Mouse (Mus musculus) midbrain, embryonic 16.5 days (tissue): ENCODE data around the gene Serpina3m. TPM values are rescaled to one million over a fixed set of nuclear protein-coding genes. Genes with fewer than 3 reads are reported as not detected.

ENCODE experiments used
- ATAC-seq: fragments of 200-750 bp; cut with Nextera tagmentation; 2 replicates; pipeline ENCODE4 v1.8.0; 2017; ENCODE audit warnings: moderate TSS enrichment
- H3K27ac ChIP-seq: fragments of 300-500 bp; sonication (generic); 2 replicates; pipeline ENCODE4 v1.5.1; 2014; ENCODE audit warnings: mild to moderate bottlenecking, low read length, mixed read lengths
- H3K27me3 ChIP-seq: fragments of 300-500 bp; sonication (generic); 2 replicates; pipeline ENCODE4 v1.6.1; 2014; ENCODE audit warnings: low read depth, low read length, mixed read lengths; ENCODE audit not compliant: control insufficient read depth, insufficient read depth
- H3K36me3 ChIP-seq: fragments of 300-500 bp; sonication (generic); 2 replicates; pipeline ENCODE4 v1.6.1; 2014; ENCODE audit warnings: mild to moderate bottlenecking, low read length, moderate library complexity, mixed read lengths; ENCODE audit not compliant: control insufficient read depth, insufficient read depth
- H3K4me1 ChIP-seq: fragments of 300-500 bp; sonication (generic); 2 replicates; pipeline ENCODE4 v1.6.1; 2014; ENCODE audit warnings: mild to moderate bottlenecking, low read length, mixed read lengths; ENCODE audit not compliant: control insufficient read depth, insufficient read depth
- H3K4me2 ChIP-seq: fragments of 300-500 bp; sonication (generic); 2 replicates; pipeline ENCODE4 v1.6.1; 2014; ENCODE audit warnings: mild to moderate bottlenecking, low read length, mixed read lengths
- H3K4me3 ChIP-seq: fragments of 300-500 bp; sonication (generic); 2 replicates; pipeline ENCODE4 v1.5.1; 2014; ENCODE audit warnings: low read depth, mild to moderate bottlenecking, low read length, moderate library complexity, mixed read lengths
- H3K9ac ChIP-seq: fragments of 300-500 bp; sonication (generic); 2 replicates; pipeline ENCODE4 v1.6.1; 2014; ENCODE audit warnings: low read depth, low read length, mixed read lengths
- H3K9me3 ChIP-seq: fragments of 300-500 bp; sonication (generic); replicated peaks from 2 replicates; pipeline ENCODE4 v1.6.1; 2014; ENCODE audit warnings: mild to moderate bottlenecking, low read length, mixed read lengths; ENCODE audit not compliant: control insufficient read depth, poor library complexity, severe bottlenecking
- WGBS: fragments of 180-500 bp; shearing (Covaris S2); extraction: QIAGEN DNeasy Blood & Tissue Kit; methylation state at CpG from one replicate; pipeline ENCODE4 v1.1.7; 2014; 5-methylcytosine and 5-hydroxymethylcytosine counted together
- polyA plus RNA-seq: library from polyadenylated mRNA; unstranded; fragments of >200 nt; fragmentation: Nextera tagmentation; extraction: Ambion mirVana; gene quantifications from 2 replicates; pipeline ENCODE4 v1.2.1, GENCODE M21; 2015

Gene Serpina3m
- polyA plus RNA-seq, 1 experiment from 2014 or later, result not detected

DNA sequence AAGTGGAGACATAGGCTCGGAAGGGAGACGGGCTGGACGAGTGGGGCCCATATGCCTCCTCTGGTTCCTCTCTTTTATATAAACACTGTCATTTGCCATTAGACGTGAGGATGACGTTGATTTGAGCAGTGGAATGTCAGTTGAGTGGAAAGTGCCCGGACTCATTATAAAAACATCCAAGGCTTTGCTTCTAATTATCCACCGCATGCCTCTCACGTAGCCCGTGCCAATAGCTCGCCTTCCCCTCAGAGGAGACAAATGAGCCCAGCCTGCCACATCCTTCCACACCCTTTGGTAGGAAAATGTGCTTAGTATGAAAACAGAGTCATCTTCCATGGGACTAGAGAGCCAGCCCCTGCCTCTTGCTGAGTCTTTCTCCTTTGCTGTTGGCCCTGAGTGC, 93.1 kb downstream of the Serpina3m start:
- 56% methylated on average over 10 of the region's 10 CpGs for WGBS

DNA sequence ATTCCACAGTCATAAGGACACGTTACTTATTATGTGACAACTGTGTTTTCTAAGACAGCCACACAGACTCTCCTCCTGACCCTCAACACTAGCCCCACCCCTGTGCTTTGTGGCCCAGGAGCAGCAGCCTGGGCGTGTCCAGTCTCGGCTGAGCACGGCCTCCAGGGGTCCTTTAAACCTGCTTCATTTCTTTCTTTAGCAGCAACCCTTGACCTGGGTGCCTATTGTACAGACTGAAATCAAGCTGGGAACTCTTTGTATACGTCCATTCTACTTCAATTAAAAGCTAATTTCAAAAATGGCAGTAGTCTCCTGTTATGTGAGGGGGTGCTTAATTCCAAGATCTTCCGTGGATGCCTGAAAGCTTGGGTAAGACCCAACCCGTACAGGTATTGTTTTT, 94.9 kb downstream of the Serpina3m start:
- WGBS, result 20% methylated on average over 7 of the region's 7 CpGs
- Histone ChIP-seq H3K9me3 (no peaks in the 10 kb centered on the region), H3K36me3 (no peaks in the 10 kb centered on the region), H3K4me1 (no peaks in the 10 kb centered on the region), H3K27me3 (no peaks in the 10 kb centered on the region), H3K9ac (no peak overlapping the region), H3K4me3 (no peak overlapping the region), H3K27ac (no peak overlapping the region), H3K4me2 (no peak overlapping the region)
- no peak for ATAC-seq

More for the DNA sequence above, 93.1 kb downstream of the Serpina3m start:
- Histone ChIP-seq H3K9ac (no peak overlapping the region), H3K4me3 (no peak overlapping the region), H3K4me1 (no peaks in the 10 kb centered on the region), H3K9me3 (no peaks in the 10 kb centered on the region), H3K27ac (no peak overlapping the region), H3K4me2 (no peak overlapping the region), H3K27me3 (no peaks in the 10 kb centered on the region), H3K36me3 (no peaks in the 10 kb centered on the region)
- ATAC-seq, result no peak

DNA sequence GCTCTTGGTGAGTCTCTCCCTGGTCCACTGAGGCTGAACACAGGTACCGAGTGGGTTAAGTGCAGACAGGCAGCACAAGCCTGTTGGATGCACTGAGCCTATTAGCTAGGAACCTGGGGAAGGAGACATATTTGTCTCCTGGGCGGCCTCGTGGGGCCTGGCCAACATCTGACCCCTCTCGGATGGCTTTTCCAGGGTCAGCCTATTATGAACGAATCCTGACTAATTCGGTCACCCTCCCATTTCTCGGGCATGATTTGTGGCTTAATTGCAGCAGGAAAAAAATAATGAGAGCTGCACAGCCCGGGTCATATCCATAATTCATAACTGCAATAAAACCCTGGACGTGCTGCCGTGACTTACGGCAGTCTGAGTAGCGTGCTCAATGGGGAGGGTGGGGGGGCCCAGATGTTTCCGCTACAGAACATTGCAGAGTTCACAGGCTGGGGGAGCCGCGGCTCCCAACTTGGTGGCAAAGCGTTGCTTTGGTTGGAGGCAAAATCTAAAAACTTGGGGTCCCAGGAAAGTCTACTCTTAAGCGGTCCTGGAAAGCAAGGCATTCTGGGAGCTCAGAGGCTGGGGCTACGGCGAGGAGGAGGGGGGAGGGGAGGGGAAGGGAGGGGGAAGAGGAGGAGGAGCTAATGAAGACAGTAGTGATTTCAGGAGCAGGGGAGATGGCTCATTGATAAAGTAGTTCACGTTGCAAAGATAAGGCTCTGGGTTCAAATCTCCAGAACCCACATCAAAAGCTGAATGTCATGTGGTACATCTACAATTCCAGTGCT, 95.9 kb downstream of the Serpina3m start:
- H3K4me3 ChIP-seq, result no peak overlapping the region
- no peaks in the 10 kb centered on the region for H3K9me3 ChIP-seq
- H3K9ac ChIP-seq, result no peak overlapping the region
- peak overlapping the region; percentile 6; the same call in 1 of the 2 replicates for H3K4me2 ChIP-seq
- H3K27ac ChIP-seq, result no peak overlapping the region
- ATAC-seq, result peak; percentile 40
- no peaks in the 10 kb centered on the region for H3K36me3 ChIP-seq
- 0 out of 2 replicates have a peak, but pooled peaks cover 3% of the 10 kb centered on the region for H3K27me3 ChIP-seq
- WGBS, result 57% methylated on average over 20 of the region's 20 CpGs
- no peaks in the 10 kb centered on the region for H3K4me1 ChIP-seq

DNA sequence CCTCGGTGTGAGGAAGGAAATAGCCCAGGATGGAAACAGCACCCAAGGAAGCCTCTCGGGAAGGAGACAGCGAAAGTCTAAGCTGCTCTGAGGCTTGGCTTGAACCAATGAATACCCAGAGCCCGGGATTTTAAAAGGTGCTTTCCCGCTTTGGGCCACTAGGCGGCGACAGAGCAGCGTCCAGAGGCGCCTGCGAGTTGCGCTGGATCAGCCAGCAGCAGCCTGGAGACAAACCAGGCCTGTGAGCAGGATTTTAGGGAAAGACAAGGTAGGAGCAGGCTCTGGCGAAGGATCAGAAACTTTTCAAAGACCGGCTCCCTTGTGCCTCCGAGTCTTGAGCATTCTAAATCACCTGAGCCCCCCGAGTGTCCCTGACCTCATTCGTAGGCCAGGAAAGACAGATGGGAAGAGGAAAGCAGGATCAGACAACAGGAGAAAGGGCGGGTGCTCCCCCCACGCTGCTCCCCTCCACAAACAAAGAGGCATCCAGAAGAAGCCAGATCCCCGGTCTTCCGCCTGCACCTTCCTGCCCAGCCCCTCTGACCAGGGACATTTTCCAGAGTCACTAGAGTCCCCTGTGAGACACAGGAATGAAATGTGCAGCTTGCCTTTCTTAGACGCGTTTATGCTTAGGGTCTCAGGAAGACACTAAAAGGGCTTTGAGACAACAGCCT, 101.9 kb downstream of the Serpina3m start:
- Histone ChIP-seq H3K27ac (no peak overlapping the region), H3K27me3 (0 out of 2 replicates have a peak, but pooled peaks cover 3% of the 10 kb centered on the region), H3K9me3 (no peaks in the 10 kb centered on the region), H3K36me3 (no peaks in the 10 kb centered on the region), H3K9ac (no peak overlapping the region), H3K4me1 (no peaks in the 10 kb centered on the region), H3K4me2 (no peak overlapping the region), H3K4me3 (no peak overlapping the region)
- peak; percentile 82 for ATAC-seq
- 13% methylated on average over 22 of the region's 22 CpGs for WGBS

DNA sequence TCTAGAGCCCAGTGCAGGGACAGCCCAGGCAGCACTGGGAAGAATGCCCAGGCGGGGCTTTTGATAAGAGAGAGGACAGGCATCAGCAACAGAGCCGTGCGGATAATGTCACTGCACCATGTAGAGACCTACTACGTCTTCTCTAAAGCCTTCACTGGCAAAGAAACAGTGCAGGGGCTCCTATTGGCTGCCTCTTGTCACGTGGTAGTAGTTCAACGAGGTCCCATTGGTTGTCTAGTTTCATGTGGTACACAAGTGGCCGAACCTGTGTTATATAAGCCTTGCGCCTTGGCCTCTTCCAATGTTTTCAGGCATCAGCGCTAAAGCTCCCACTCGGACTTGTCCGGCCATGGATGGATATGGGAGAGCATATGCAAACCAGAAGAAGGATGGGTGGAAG, 105.4 kb downstream of the Serpina3m start:
- Histone ChIP-seq H3K4me1 (no peaks in the 10 kb centered on the region), H3K27ac (no peak overlapping the region), H3K4me3 (no peak overlapping the region), H3K4me2 (no peak overlapping the region), H3K27me3 (no peaks in the 10 kb centered on the region), H3K9me3 (no peaks in the 10 kb centered on the region), H3K36me3 (no peaks in the 10 kb centered on the region), H3K9ac (no peak overlapping the region)
- ATAC-seq, result no peak
- WGBS, result 88% methylated on average over 11 of the region's 11 CpGs

Other genes with a start within 250 kb of the Serpina3m start
- gene Serpina5, start 237.4 kb upstream of the Serpina3m start, polyA plus RNA-seq, result not detected in 2 replicates
- not detected in 2 replicates for gene Serpina3a, start 225.8 kb upstream of the Serpina3m start, polyA plus RNA-seq
- gene Serpina3b, start 210.5 kb upstream of the Serpina3m start, polyA plus RNA-seq, result not detected in 2 replicates
- gene Serpina3c, start 184.6 kb upstream of the Serpina3m start, polyA plus RNA-seq, result 0.08 TPM in 1 of 2 replicates, not detected in the other
- 0.19 and 0.24 TPM in 2 replicates for gene Serpina3f, start 123.9 kb upstream of the Serpina3m start, polyA plus RNA-seq
- gene Serpina3g, start 102.2 kb upstream of the Serpina3m start, polyA plus RNA-seq, result 0.16 and 0.87 TPM in 2 replicates
- not detected in 2 replicates for gene Serpina3i, start 75.4 kb upstream of the Serpina3m start, polyA plus RNA-seq
- gene Serpina3j, start 23.9 kb upstream of the Serpina3m start, polyA plus RNA-seq, result not detected in 2 replicates
- gene Serpina3k, start within 50 bp of the Serpina3m start, polyA plus RNA-seq, result not detected in 2 replicates
- 0.32 and 1.4 TPM in 2 replicates for gene Serpina3n, start 68.2 kb downstream of the Serpina3m start, polyA plus RNA-seq
- 0.50 and 1.0 TPM in 2 replicates for gene Gsc, start 134.8 kb downstream of the Serpina3m start, polyA plus RNA-seq